Mouse (Mus musculus) urinary bladder, postnatal 14 days (tissue): Measurements from ENCODE around the gene Mydgf.

Experiments
- DNase-seq: peaks from one replicate; pipeline ENCODE4 v3.0.0; 2021; ENCODE audit warnings: low spot score

Mydgf gene

GRCm38 (mm10) chr17:56194357-56194756 lies 10.6 kb upstream of the Mydgf start:
- DNase-seq: no peak

- DNase-seq: no peak
Measured at GRCm38 (mm10) chr17:56191266-56191665, 7.5 kb upstream of the Mydgf start.

DNA sequence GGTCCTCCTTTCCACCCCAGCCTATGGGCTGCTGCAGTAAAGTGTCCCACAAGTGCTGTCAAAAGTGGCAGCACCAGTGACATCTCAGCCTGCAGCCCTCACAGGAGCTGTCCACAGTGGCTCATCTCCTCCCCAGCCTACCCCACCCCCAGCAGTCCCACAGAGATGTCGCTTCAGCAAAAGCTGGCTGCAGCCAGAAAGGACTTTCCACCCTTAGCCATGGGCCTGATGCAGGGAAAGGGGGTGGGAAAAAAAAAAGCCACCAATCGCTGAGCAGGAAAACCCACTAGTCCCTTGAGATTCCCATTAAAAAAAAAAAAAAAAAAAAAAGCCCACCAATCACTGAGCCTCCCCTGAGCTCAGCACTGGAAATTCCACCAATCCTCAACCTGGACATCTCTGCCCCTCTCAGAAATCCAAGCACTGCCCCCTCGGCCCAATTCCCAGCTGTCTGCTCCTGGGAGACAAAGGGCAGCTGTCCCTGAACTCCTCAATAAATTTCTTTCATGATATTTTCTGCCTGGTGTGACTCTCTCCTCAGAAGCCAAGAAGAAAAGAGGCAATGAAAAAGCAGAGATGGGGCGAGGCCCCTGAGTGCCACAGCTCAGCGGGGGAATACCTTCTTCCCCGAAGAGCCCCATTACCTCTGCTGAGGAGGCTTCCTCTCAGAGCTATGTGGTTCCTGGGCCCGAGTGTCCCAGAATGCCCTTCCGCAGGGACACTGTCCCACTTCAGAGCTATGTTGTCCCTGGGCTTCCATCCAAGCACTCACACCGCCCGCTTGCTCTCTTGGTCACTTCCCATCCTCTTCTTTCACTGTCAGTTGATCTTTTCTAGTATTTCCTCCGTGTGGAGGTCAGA lies 1.8 kb upstream of the Mydgf start:
- DNase-seq: peak; percentile 63

DNA sequence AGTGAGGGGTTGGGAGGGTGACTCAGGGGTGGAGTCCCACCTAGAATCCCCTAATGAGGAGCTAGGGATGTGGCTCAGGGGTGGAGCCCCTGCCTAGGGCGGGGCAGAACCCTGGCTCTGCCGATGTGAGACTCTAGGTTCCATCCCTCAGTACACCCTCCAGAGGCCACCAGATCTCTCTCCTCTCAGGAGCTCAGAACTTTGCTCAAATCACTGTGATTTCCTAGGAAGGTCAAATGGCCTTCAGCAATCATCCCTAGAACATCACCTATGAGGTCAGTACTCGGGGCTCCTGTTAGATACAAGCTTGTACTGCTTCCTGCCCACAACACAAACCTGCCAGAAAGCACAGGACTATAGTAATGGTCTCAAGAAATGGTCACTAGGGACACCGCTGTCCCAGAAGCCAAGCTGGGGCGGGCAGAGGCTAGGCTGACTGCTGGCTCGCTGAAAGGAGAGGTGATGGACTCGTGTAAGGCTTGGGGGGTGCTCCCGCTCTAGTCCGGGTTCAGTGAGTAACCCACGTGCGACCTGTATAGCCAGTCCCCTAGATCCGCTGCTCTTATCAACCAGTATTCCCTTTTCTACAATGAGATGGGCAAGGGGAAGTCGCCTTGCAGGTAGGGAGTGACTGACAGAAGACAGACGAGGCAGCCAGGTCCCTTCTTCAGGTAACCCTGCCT lies 604 bp downstream of the Mydgf start:
- no peak for DNase-seq

- DNase-seq: no peak
Measured at GRCm38 (mm10) chr17:56175416-56175815, 8.3 kb downstream of the Mydgf start.

GRCm38 (mm10) chr17:56173401-56174046 lies 10.2 kb downstream of the Mydgf start:
- DNase-seq: no peak

DNA sequence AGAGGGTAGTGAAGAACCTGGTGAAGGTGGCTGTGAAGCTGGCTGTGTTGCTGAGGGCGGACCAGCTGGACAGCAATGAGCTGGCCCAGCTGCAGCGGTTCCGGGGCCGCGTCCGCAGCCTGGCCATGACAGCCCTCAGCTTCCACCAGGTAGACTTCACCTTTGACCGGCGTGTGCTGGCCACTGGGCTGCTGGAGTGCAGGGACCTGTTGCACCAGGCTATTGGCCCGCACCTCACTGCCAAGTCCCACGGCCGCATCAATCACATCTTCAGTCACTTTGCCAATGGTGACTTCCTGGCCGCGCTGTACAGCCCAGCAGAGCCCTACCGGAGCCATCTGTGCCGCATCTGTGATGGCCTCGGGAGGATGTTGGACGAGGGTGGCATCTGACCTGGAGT lies 11.8 kb downstream of the Mydgf start:
- no peak for DNase-seq

GRCm38 (mm10) chr17:56171456-56171855 lies 12.3 kb downstream of the Mydgf start:
- no peak for DNase-seq

DNA sequence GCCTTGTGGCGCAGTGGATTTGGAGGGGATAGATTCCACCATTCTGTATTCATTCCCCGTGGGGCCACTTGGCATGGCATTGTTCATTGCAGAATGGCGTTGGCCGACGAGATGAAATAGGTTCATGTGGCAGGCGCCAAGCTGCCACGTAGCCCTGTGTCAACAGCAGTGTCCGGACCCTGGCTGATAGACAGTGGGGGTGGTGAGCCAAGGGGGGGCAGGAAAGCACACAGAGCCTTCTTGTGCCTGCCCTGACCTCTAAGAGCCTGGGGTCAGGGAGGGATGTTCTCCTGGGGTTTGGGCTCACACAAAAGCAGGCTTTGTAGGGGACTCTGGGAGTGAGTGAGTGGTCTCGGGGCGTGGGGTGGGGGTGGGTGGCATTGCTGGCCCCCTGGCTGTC lies 13.1 kb downstream of the Mydgf start:
- DNase-seq: no peak

DNA sequence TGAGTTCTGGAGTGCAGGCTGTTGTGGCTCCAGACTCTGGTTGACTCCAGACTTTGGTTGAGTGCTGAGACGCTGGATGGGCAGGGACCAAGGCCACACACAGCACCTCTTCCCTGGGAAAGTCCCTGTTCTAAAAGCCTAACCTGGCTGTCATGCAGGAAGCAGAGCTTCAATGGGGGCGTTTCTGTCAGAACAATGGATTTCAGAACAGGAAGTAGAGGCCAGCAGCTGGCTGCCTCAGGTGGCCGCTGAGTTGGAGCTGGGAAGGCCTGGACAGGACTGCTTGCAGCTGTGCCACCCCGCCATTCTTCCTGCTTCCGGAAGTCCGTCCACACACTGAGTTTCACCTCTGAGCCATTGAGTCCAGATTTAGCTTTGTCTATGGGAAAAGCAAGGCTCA lies 13.9 kb downstream of the Mydgf start:
- no peak for DNase-seq

DNA sequence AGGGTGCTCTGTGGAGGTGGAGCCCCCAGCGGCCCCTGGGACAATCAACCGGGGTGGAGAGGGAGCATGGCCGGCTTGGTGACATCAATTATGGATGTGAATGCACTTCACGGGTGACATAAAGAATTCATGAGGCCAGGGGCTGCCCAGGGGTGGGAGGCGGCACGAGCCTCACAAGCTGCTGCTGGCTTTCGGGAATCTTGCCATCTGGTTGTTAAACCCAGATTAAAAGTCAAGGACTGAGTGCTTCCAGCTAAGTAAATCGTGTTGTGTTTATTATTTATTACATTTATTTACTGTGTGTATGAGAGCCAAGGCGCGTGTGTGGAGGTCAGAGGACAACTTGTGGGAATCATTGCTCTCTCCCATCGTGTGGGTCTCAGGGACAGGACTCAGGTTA lies 18.0 kb downstream of the Mydgf start:
- no peak for DNase-seq

DNA sequence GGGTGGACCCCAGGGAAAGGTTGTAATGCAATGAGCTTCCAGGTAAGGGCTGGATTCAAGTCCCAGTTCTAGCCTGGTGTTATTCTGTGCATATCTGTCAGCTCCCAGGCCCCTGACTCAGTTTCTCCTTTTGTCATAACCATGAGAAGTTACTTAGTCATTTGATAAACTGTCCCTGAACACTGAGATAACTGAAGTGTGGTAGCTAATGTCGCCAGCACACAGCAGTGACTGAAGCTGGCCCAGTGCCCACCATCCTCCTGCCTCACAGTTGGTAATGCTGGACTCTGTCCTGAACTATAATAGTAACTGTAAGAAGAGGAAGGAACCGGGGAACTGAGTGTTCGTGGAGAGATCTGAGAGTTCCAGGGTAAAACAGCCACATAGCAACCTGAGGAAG lies 19.2 kb downstream of the Mydgf start:
- no peak for DNase-seq

GRCm38 (mm10) chr17:56163523-56164102 lies 20.1 kb downstream of the Mydgf start:
- DNase-seq: no peak

DNA sequence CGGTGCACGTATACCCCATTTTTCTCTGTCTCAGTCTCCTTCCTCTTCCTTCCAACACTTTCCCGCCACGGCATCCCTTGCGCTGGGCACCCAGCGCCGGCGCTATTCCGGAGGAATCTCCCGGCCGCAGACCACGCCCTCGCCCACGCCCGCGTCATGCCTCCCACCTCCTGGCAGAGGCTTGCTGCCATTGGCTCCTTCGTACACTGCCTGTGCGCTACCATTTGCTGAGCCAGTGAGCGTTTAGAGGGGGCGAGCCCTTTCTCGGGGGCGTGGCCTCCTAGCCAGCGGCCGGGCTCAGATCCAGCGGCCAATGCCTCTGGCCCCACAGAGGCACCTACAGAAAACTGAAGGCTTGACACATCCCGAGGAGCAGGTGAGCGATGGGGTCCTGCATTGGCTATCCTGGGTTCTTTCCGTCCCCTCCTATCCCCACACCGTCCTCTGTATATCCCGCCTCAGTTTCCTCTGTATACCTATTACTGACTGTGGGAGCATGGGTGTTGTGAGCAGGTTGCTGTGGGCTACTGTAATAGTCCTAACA lies 21.4 kb downstream of the Mydgf start, which contains the start of gene Tnfaip8l1:
Gene Tnfaip8l1, plus strand, starts transcription at position 247 of the 544 bp plus-strand sequence.
- peak; percentile 96 for DNase-seq

GRCm38 (mm10) chr17:56159729-56160128 lies 24.0 kb downstream of the Mydgf start:
- peak; percentile 51 for DNase-seq

- peak; percentile 47 for DNase-seq
Measured at GRCm38 (mm10) chr17:56153643-56154042, 30.1 kb downstream of the Mydgf start.

DNA sequence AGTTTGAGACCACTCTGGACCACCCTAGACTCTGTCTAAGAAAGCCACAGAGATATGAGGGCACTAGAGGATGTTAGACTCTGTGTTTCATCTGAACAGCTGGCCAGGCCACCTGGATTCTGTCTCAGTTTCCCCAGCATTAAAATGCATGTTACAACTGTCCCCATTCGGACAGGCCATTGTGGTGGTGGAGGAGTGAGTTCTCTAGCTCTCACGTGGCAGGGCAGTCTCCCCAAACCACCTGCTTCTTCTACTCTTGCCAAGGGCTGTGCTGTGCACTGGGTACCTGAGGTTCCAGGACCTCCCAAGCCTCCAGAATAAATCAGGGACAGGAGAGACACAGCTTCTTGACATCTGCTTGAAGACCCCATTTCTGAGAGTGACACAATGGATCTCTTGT lies 33.8 kb downstream of the Mydgf start:
- DNase-seq: no peak

DNA sequence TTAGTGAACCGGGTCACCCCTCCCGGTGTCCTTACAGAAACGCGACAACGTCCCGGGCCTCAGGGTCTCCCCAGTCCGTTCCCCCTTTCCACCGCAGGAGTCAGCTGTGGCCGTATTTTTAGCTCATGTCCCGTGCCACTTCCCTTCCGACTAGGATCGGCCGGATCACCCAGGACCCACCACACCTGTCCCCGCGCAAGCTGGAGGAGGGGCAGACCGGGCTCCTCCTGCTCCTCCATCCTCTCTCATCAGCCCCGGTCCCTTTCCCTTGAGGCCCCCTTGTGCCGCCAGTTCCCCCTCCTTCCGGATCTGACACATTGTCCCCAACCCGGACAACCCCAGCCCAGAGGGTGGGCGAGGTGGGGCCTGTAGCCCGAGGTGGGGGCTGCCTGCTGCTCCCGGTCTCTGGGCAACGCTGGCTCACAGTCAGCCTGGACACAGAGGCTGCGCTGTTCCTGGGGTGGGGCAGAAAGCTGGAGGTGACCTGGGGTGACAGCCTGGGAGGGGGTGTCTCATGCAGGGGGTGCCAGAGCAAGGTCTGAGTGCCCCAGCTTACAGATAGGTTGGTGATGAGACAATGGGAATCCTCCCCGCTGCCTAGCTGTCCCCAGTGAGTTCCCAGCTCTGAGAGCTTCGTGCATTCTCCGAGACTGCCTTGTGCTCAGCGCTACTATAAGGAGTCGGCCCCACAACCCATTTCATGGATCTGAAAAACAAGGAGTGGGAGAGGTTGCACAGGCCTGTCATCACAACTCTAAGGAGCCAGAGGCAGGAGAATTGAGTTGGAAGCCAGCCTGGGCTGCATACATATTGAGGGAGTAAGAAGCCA lies 34.7 kb downstream of the Mydgf start:
- DNase-seq: no peak

DNA sequence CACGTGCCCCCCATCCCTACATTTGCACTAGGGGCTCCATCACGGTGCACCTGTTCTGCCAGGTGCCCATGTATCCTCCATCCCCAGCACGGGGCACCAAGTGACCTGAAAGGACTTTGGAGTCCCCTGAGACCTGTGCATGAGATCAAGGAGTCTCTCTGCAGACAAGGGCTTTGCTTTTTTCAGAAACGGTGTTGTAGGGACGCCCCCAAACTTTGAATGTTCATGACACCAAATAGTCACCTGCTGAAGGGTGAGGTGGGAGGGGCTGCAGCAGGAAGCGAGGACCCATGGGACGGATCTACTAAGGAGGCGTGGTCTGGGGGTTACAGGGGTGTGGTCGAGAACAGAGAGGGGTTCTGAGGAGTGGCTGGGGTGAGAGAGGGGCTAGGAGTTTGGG lies 35.4 kb downstream of the Mydgf start:
- DNase-seq: no peak

- no peak for DNase-seq
Measured at GRCm38 (mm10) chr17:56147420-56147819, 36.3 kb downstream of the Mydgf start.

DNA sequence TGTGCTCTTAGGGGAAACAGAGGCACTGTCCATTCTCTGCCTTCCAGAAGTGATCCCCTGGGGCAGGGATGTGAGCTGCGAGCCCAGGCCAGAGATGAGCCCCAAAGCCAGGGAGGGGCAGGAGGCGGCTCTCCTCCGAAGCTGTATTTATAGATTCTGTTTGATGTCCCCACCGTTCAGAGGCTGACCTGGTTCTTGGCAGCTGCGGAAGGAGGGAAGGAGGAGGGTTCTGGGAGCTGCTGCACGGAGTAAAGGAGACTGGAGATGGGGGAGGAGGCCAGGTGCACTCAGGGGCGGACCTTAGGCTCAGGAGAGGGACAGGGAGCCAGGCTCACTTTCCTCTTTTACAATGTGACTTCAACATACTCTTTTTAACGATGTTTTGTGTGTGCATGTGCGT lies 37.6 kb downstream of the Mydgf start:
- no peak for DNase-seq
